Mouse (Mus musculus): ENCODE results near the gene Rrp8. TPM values are rescaled to one million over a fixed set of nuclear protein-coding genes. Genes with fewer than 3 reads are reported as not detected.
"Not testable (repeated sequence)": the region's sequence is repeated elsewhere in the genome, so short reads cannot be mapped to it uniquely, and the experiment has no call there.

The Rrp8 gene
- total RNA-seq, 2 experiments from 2014 or later = 10.7 to 15.8 TPM

- DNase-seq = peak; percentile 84 to 85
These were observed 6.9 kb upstream of the Rrp8 start, which contains the start of gene Taf10 for GRCm38 (mm10) chr7:105743926-105744590. Gene Taf10 (minus strand): TSS chr7:105744361.

- not testable (repeated sequence) for DNase-seq
These were observed 6.2 kb upstream of the Rrp8 start for GRCm38 (mm10) chr7:105743246-105743925.

GRCm38 (mm10) chr7:105742539-105743215 lies 5.5 kb upstream of the Rrp8 start:
- DNase-seq = not testable (repeated sequence)

GRCm38 (mm10) chr7:105741978-105742377 lies 4.8 kb upstream of the Rrp8 start:
- DNase-seq = no peak

GRCm38 (mm10) chr7:105740851-105741250 lies 3.7 kb upstream of the Rrp8 start:
- no peak for DNase-seq

GRCm38 (mm10) chr7:105740089-105740795 lies 3.1 kb upstream of the Rrp8 start:
- DNase-seq = no peak

- DNase-seq = no peak
These were observed 1.8 kb upstream of the Rrp8 start for GRCm38 (mm10) chr7:105738948-105739347.

- DNase-seq = no peak
These were observed 1.1 kb upstream of the Rrp8 start for GRCm38 (mm10) chr7:105738286-105738685.

GRCm38 (mm10) chr7:105737648-105738047 lies 463 bp upstream of the Rrp8 start:
- no peak for DNase-seq

GRCm38 (mm10) chr7:105736264-105736901 lies 802 bp downstream of the Rrp8 start, which contains the start of gene Ilk:
Gene Ilk (plus strand): TSS chr7:105736592.
- peak; percentile 91 to 92 for DNase-seq

GRCm38 (mm10) chr7:105735464-105735863 lies 1.7 kb downstream of the Rrp8 start:
- DNase-seq = not testable (repeated sequence)

GRCm38 (mm10) chr7:105734826-105735225 lies 2.4 kb downstream of the Rrp8 start:
- DNase-seq = no peak

- no peak for DNase-seq
These were observed 3.3 kb downstream of the Rrp8 start for GRCm38 (mm10) chr7:105733836-105734235.

GRCm38 (mm10) chr7:105728701-105729428 lies 8.3 kb downstream of the Rrp8 start:
- peak; percentile 31 to 37 for DNase-seq

- DNase-seq = no peak
These were observed 10.2 kb downstream of the Rrp8 start for GRCm38 (mm10) chr7:105726980-105727325.

GRCm38 (mm10) chr7:105726144-105726979 lies 10.8 kb downstream of the Rrp8 start:
- peak; percentile 35 to 42 for DNase-seq

- no peak for DNase-seq
These were observed 15.3 kb downstream of the Rrp8 start for GRCm38 (mm10) chr7:105721916-105722315.

GRCm38 (mm10) chr7:105715366-105715765 lies 21.8 kb downstream of the Rrp8 start:
- no peak for DNase-seq

GRCm38 (mm10) chr7:105708733-105709132 lies 28.5 kb downstream of the Rrp8 start:
- no peak for DNase-seq

GRCm38 (mm10) chr7:105703816-105704215 lies 33.4 kb downstream of the Rrp8 start:
- no peak for DNase-seq

- DNase-seq = peak; percentile 27 to 40
These were observed 34.0 kb downstream of the Rrp8 start for GRCm38 (mm10) chr7:105703184-105703583.

Measured in layer of hippocampus, postnatal 36 days (tissue).